Mouse (Mus musculus) thymus, postnatal 4 days (tissue): ENCODE data around the gene Tubb3.
A peak's percentile ranks its signal among the peaks of the same experiment; 100 is the strongest.
"Not testable (repeated sequence)": the region's sequence is repeated elsewhere in the genome, so short reads cannot be mapped to it uniquely, and the experiment has no call there.

Experiments
- DNase-seq: peaks from one replicate; pipeline ENCODE4 v3.0.0; 2021

Tubb3 gene

DNA sequence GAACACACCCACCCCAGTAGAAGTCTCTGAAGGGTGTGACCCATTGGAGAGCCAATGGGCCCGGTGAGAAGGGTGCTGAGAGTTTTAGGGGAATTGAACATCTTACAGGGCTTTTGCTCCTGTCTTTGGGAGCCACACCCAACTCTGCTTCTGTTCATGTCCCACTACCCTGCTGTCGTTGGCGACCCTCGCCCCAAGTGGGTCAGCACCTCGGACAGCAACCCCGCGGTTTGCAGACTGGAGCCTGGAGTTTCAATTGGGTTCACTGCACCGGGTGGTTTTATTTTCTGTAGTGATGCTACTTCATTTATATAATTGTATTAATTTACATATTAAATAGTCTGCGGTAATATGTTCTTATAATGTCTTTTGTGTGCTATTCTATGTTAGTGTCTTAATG is 3.0 kb downstream of the Tubb3 start:
- peak; percentile 77 for DNase-seq

DNA sequence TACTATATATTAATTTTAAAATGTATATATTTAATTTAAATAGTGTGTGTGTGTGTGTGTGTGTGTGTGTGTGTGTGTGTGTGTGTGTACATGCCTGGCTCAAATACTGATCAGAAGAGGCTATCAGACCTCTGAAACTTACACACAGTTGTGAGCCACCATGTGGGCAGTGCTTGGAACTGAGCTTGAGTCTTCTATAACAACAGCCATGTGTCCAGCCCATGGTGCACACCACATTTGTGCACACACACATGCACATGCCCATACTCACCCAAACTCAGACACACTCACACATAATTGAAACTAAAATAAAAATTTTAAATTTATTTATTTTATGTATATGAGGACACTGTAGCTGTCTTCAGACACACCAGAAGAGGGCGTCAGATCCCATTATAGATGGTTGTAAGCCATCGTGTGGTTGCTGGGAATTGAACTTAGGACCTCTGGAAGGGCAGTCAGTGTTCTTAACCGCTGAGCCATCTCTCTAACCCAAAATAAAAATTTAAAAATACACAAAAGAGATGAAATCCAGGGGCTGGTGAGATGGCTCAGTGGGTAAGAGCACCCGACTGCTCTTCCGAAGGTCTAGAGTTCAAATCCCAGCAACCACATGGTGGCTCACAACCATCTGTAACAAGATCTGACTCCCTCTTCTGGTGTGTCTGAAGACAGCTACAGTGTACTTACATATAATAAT is 3.9 kb downstream of the Tubb3 start:
- DNase-seq: not testable (repeated sequence)

DNA sequence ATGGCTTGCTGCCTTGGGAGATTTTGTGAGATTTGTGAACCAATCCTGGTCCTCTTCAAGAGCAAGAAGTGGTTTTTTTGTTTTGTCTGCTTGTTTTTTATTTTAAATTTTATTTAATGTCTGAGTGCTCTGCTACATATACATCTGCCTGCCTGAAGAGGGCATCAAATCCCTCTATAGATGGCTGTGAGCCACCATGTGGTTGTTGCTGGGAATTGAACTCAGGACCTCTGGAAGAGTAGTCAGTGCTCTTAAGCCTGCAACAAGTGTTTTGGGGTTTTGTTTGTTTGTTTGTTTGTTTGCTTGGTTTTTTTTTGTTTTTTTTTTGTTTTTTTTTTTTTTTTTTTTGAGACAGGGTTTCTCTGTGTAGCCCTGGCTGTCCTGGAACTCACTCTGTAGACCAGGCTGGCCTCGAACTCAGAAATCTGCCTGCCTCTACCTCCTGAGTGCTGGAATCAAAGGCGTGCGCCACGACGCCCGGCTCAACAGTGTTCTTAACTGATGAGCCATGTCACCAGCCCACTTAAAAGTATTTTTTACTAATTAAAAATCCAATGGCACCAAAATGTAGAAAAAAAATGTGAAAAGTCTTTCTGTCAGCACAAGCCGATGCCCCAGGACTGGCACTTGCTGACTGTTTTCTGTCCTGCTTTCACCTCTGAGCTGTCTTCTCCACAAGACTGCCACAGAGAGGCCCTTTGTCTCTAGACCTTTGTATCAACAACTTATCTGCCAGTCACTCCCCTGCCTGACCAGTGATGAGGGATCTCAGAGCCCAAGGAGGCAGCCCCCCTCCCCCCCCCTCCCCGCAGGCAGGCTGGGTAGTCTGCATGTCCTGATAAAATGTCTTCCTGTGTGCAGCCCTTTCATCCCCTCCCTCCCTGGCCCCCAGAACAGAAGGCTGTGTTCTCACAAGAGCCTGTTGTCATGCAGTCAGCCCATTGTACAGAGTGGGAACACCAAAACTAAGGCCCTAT is 5.0 kb downstream of the Tubb3 start:
- DNase-seq: peak; percentile 67

DNA sequence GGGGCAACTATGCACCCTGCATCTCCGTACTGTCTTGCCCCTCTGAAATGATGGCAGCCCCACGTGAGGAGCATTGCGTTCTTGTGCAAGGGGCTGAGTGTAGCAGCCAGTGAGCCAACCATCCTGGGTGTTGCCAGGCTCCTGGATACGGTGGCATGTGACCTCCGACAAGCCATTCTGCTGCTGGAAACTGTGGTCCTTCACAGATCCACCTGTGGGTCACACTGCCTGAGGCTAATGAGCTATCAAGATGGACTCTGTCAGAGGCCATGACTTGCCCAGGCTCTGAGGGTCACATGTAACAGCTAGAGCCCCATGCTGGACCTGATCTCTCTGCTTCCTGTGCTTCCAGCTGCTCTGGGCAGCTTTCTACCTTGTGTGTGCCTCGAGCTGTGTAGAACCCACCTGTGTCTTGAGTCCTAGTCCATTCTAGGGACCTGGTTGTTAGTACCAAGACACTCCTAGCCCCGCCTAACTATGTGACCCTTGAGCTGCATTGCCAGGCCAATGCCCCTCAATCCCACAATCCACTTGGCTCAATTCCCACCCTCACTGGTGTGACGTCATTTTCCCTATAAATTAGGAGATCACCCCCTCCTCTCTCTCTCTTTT is 5.8 kb downstream of the Tubb3 start:
- no peak for DNase-seq

DNA sequence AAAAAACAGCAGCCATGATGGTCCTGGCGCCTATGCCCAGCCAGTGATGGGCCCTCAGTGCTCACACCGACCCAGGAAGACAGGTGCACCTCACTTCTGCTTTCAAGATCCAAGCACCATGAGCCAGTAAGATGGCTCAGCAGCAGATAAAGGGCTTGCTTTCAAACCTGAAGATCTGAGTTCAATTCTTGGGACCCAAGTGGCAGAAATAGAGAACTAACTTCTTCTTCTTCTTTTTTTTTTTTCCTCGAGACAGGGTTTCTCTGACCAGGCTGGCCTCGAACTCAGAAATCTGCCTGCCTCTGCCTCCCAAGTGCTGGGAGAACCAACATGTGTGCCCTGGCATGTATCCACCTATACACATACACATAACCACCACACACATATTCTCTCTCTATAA is 8.5 kb downstream of the Tubb3 start:
- no peak for DNase-seq

DNA sequence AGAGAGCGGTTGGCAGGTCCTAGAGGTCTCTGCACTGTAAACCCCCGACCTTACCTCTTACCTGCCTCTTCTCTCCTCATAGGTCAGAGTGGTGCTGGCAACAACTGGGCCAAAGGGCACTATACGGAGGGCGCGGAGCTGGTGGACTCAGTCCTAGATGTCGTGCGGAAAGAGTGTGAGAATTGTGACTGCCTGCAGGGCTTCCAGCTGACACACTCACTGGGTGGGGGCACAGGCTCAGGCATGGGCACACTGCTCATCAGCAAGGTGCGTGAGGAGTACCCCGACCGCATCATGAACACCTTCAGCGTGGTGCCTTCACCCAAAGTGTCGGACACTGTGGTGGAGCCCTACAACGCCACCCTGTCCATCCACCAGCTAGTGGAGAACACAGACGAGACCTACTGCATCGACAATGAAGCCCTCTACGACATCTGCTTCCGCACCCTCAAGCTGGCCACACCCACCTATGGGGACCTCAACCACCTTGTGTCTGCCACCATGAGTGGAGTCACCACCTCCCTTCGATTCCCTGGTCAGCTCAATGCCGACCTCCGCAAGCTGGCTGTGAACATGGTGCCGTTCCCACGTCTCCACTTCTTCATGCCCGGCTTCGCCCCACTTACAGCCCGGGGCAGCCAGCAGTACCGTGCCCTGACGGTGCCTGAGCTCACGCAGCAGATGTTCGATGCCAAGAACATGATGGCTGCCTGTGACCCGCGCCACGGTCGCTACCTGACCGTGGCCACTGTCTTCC is 9.5 kb downstream of the Tubb3 start:
- no peak for DNase-seq

DNA sequence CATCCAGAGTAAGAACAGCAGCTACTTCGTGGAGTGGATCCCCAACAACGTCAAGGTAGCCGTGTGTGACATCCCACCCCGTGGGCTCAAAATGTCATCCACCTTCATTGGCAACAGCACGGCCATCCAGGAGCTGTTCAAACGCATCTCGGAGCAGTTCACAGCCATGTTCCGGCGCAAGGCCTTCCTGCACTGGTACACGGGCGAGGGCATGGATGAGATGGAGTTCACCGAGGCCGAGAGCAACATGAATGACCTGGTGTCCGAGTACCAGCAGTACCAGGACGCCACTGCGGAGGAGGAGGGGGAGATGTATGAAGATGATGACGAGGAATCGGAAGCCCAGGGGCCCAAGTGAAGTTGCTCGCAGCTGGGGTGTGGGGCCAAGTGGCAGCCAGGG is 10.1 kb downstream of the Tubb3 start:
- no peak for DNase-seq

DNA sequence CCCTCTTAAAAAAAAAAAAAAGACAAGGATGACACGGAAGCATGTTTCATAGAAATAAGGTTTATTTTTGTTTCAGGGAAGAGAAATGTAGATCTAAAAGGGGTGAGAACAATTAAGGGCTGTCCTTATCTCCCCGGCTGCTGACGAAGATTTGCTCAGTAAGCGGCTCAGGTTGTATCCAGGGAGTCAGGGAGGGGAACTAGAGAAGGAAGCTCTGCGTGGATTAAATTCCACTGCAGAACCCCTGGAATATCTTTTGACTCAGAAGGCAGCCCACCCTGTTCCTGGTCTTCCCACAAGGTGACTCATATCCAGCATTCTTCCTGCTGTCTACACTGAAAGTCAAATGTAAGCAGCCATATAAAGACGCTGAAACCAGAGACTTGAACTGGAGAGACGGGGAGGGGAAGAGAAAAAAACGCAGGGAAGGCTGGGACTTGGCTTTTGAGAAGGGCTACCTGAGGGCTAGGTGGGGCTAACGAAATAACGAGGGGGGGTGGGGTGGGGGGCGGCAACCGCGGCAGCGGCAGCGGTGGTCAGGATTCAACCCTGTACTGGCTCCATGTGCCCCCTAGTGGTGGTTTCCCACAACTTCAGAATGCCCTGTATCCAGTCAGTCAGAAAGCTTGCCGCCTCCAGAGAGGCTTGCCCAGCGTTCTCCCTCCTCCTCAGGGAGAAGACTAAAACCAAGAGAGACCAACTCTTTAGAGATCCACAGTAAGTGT is 11.0 kb downstream of the Tubb3 start:
- DNase-seq: peak; percentile 82

DNA sequence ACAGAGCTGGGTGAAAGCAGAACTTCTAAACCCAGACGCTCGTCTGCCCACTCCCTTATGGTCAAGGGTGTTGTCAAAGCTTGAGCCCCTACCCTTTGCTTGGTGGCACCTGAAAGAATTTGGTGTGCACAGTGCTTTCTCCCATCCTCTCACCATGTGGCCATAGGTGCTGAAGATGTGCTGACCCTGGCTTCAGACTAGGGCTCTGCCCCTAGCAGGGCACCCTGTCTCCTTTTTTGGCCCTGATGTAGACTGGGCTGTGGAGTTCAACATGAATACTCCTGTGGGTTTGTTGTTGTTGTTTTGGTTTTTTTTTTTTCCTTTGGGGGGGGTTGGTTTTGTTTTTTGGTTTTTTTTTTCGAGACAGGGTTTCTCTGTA is 11.5 kb downstream of the Tubb3 start:
- DNase-seq: no peak

DNA sequence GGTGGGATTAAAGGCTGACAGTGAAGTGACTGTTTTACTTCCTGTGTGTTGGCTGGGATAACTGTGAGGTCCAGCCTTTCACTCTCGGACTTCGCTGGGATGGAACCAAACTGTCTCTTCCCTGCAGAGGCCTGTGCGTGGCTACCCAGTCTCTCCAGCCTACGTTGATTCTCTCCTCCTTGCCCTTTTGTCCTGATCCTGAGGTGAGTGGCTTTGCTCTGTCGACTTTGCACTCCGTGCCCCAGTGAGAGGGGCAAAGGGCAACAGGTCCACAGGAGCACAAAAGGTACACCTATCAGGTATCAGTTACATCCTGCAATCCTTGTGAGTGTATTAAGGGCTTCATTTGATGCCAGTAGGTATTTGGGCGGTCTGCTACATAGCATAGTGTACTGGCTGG is 12.2 kb downstream of the Tubb3 start, which contains the start of gene Def8:
TSS of gene Def8 (plus strand) at position 87 of the 400 bp plus-strand sequence.
- DNase-seq: no peak

DNA sequence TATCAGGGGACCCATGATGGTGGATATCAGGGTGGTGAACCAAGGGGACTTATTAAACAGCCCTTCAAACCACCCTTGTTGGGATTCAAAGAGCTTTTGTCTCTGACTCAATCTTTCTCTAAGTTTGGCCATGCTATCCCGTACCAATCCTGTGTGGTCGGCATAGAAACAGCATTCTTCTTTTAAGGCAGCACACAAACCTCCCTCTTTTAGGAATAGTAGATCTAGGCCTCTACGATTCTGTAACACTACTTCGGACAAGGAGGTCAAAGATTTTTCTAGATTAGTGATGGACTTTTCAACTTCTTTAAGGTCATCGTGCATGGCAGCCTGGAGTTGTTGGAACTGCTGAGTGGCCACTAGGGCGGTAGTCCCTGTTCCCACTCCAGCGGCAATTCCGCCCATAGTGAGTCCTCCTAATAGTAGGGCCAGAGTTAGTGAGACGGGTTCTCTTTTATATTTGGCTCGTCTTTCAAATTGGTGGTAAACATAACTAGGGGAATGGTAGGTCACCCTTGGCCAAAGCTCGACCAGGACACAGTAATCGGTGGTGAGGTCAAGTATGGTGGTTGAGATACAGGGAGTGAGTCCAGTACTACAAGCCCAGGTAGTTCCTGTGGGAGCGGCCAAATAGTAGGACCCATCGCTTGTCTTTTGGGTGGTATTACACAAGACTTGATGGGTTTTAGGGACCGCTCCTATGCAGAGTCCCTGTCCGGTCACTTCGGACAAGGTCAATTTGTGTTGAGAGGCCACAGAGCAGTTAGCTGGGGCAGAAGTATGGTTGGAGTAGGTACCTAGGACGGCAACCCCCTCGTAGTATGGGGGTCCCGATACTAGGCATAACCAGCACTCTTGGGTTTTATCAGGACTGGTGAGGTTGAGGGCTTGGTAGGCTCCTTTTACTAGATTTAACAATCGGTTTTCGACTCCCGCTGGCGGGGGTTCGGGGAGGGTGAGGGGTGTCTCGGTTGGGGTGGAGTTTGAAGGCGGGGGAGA is 15.6 kb downstream of the Tubb3 start:
- no peak for DNase-seq

DNA sequence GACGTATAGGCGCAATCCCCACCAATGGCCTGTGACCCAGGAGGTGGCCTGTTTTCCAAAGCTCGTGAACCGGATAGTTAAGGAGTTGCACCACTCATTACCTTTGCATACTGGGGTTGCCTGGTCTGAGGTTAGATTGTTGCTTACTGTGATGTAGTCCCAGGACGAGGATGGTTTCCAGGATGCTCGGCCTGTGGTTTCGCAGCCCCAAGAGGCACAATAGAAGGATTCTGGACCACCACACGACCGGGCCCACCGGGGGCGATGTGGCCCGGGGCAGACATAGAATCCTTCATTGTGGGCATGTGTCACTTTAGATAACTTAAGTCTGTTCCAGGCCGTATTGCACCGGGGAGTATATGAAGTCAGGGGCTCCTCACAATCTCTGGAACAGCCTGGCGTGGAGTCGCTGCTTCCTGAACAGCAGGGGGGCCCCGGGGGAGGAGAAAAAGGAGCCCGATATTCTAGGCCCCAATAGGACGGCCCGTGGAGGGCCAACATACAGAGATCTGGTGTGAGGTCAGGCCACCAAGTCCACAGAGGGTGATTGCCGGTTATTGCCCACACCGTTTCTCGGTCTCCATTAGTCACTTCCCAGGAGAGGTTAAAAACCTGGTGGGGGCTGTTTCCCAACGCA is 16.5 kb downstream of the Tubb3 start:
- no peak for DNase-seq

DNA sequence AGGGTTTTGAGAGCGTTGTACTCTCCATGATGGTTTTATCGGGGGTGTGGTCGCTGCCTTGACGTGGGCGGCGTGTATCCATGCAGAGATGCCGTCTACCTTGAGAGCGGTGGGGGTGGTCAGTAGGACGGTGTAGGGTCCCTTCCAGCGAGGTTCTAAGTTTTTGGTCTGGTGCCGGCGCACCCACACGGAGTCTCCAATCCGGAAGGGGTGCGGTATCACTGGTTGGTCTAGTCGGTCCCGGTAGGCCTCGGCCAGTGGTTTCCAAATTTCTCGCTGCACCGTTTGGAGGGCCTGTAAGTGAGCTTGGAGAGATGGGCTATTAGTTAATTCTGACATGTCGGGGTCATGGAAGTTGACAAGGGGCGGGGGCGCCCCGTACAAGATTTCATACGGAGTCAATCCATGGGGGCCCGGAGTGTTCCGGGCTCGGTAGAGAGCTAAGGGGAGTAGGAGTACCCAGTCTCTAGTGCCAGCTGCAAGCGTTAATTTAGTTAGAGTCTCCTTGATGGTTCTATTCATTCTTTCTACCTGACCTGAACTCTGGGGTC is 17.2 kb downstream of the Tubb3 start:
- no peak for DNase-seq

DNA sequence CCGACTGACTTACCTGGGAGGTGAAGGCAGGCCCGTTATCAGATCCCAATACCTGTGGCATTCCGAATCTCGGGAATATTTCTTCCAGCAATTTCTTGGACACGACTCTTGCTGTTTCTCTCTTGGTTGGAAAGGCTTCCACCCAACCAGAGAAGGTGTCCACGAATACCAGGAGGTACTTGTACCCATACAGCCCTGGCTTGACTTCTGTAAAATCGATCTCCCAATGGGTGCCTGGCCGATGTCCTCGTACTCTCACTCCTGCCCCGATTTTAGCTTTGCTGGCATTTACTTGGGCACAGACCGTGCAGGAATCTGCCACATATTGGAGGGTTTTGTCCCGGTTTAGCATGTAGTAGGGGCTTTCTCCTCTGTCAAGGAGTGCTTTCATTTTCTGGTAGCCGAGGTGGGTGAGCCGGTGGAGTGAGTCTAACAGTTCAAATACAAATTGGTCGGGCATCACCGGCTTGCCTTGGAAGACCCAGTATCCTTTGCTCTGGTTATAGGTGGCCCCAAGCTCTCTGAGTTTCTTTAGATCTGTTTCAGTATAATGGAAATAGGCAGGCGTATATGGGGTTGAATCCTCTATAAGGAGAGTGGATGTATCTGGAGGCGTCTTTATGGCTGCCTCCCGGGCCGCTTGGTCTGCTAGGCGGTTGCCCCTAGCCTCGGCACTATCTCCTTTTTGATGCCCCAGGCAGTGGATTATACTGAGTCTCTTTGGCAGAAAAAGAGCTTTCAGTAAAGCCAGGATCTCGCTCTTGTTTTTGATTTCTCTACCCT is 17.9 kb downstream of the Tubb3 start:
- no peak for DNase-seq

DNA sequence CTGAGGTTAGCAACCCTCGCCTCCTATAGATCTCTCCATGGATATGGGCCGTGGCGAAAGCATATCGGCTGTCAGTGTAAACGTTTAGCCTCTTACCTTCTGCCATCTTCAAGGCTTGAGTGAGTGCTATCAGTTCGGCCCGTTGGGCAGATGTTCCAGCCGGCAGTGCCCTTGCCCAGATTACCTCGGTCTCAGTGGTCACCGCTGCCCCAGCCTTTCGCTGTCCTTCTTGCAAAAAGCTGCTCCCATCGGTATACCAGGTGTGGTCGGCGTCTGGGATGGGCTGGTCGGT is 18.4 kb downstream of the Tubb3 start:
- DNase-seq: not testable (repeated sequence)

DNA sequence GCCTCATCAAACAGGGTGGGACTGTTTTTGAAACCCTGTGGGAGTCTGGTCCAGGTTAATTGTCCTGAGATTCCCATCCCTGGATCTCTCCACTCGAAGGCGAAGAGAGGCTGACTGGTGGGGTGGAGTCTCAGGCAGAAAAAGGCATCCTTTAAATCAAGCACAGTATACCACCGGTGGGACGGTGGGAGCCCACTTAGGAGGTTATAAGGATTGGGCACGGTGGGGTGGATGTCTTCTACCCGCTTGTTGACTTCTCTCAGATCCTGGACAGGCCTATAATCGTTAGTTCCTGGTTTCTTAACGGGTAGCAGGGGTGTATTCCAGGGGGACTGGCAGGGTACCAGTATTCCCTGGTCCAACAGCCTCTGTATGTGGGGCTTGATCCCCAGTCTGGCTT is 19.7 kb downstream of the Tubb3 start:
- DNase-seq: not testable (repeated sequence)

DNA sequence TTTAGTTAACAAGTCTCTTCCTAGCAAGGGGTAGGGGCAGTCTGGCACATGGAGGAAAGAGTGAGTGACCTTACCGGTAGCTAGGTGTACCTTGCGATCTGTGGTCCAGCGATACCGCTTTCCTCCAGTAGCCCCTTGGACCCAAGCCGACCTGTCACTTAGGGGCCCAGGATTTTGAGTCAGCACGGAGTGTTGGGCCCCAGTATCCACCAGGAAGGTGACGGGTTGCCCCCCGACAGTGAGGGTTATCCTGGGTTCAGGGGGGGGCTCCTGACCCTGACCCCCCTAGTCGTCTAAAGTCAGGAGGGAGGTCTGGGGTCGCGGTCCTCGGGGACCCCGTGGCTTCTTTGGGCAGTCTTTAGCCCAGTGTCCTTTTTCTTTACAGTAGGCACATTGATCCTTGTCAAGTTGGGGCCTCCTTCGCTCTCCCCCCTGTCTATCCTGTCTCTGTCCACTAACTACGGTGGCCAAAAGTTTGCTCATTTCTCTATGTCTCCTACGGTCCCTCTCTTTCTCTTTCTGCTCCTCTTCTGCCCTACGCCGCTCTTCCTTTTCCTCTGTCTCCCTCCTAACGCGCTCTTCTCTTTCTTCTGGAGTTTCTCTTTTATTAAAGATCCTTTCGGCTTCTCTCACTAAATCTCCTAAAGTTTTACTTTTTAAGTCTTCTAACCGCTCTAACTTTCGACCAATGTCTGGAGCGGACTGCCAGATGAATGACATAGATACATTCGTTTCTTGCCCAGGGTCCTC is 20.6 kb downstream of the Tubb3 start:
- DNase-seq: no peak

DNA sequence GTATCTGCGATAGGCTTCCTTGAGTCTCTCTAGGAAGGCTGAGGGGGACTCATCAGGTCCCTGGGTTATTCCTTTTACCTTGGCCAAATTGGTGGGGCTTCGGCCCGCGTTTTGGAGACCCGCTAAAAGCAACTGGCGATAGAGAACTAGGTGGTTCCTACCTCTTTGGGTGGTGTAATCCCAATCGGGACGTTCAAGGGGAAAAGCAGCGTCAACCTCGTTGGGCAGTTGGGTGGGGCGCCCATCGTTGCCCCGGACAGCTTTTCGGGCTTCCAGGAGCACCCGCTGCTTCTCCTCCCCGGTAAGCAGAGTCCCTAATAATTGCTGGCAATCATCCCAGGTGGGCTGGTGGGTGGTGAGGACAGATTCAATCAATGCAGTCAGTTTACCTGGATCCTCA is 21.2 kb downstream of the Tubb3 start:
- no peak for DNase-seq
